Mouse (Mus musculus) heart, adult 2 months (tissue): Measurements from ENCODE around the gene Grifin. TPM values are rescaled to one million over a fixed set of nuclear protein-coding genes. Genes with fewer than 3 reads are reported as not detected.

Experiments used
- DNase-seq, 2 experiments: peaks; one replicate each; pipeline ENCODE4 v3.0.0; 2021
- H3K27ac ChIP-seq: fragments of 200-600 bp; 2 replicates; pipeline ENCODE4 v1.8.1; 2022
- H3K27me3 ChIP-seq: fragments of 200-500 bp; 2 replicates; pipeline ENCODE4 v1.6.1; 2012; ENCODE audit warnings: mild to moderate bottlenecking, low read length, inconsistent platforms, mixed read lengths; ENCODE audit not compliant: control insufficient read depth, insufficient read depth
- H3K36me3 ChIP-seq: fragments of 200-500 bp; 2 replicates; pipeline ENCODE4 v1.6.1; 2012; ENCODE audit warnings: low read length, inconsistent platforms; ENCODE audit not compliant: control insufficient read depth, insufficient read depth
- H3K4me1 ChIP-seq: fragments of 200-500 bp; 2 replicates; pipeline ENCODE4 v1.6.1; 2011; ENCODE audit warnings: low read length; ENCODE audit not compliant: control insufficient read depth, insufficient read depth
- H3K4me3 ChIP-seq: fragments of 200-600 bp; 2 replicates; pipeline ENCODE4 v1.8.1; 2022
- H3K79me2 ChIP-seq: fragments of 200-500 bp; replicated peaks from 2 replicates; pipeline ENCODE4 v1.6.1; 2012; ENCODE audit warnings: mild to moderate bottlenecking, inconsistent platforms, low read length, moderate library complexity, mixed read lengths; ENCODE audit not compliant: control insufficient read depth, insufficient read depth
- H3K9ac ChIP-seq: fragments of 200-500 bp; 2 replicates; pipeline ENCODE4 v1.6.1; 2012; ENCODE audit warnings: low read depth, mild to moderate bottlenecking, control low read depth, inconsistent platforms, low read length, mixed read lengths
- CTCF ChIP-seq: fragments of 200-600 bp; IDR thresholded peaks from 2 replicates; pipeline ENCODE4 v1.8.1; 2022; ENCODE audit warnings: antibody characterized with exemption, mild to moderate bottlenecking, moderate library complexity
- EP300 ChIP-seq: fragments of 200-500 bp; IDR thresholded peaks from 2 replicates; pipeline ENCODE4 v1.6.1; 2011; ENCODE audit warnings: low read depth, low read length, control low read depth; ENCODE audit not compliant: insufficient read depth
- POLR2A ChIP-seq: fragments of 200-500 bp; IDR thresholded peaks from 2 replicates; pipeline ENCODE4 v1.6.1; 2011; ENCODE audit warnings: mild to moderate bottlenecking, low read depth, low read length, control low read depth; ENCODE audit not compliant: insufficient read depth
- WGBS: fragments of 180-500 bp; shearing (Covaris S2); methylation state at CpG from one replicate; pipeline ENCODE4 v1.1.7; 2018; 5-methylcytosine and 5-hydroxymethylcytosine counted together
- intact Hi-C: fragments of 180-260 bp; cut with DNase I; formaldehyde crosslinking; loops from one replicate; pipeline ENCODE4 v1.15.1; 2025
- polyA plus RNA-seq: library from polyadenylated mRNA; depleted of rRNA; stranded (reverse); fragments of >200 nt; gene quantifications from 2 replicates; pipeline ENCODE4 v1.2.3, GENCODE M21; 2012
- total RNA-seq, 2 experiments: library from RNA; stranded (reverse); gene quantifications; 2 replicates each; pipeline ENCODE4 v1.2.3; 2021

The Grifin gene
- total and polyA plus RNA-seq, 3 experiments: not detected

DNA sequence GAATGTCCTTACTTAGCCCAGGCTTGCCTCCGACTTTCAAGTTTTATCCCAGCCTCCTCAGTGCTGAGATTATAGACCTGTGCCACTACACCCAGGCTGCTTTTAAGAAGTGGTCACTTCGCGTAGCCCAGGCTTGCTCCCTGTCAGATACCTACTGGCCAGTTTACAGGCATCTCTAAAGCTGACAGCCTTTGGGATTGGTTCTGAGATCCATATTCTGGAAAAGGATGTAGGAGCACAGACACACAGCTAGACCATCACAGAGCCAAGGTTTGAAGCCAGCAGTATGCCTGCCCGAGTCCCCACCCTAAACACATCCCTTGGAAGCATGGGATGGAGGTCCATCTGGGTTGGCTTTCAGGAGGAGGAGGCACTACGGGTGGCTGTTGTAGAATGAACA lies 2.9 kb upstream of the Grifin start:
- Histone ChIP-seq H3K27ac (peak overlapping the region; percentile 67), H3K27me3 (no peaks in the 10 kb centered on the region), H3K4me1 (peaks cover 14% of the 10 kb centered on the region), H3K9ac (no peak overlapping the region), H3K79me2 (no peaks in the 10 kb centered on the region), H3K4me3 (no peak overlapping the region), H3K36me3 (no peaks in the 10 kb centered on the region)
- 84% methylated on average over 5 of the region's 5 CpGs for WGBS
- DNase-seq: no peak
- TF ChIP-seq EP300 (no peak), POLR2A (no peak), CTCF (no peak)
- intact Hi-C loops: loop anchor here (1.0 to 2.0 kb wide), 3 partner anchors 27 to 52 kb away; no protein-coding TSS in a partner anchor

DNA sequence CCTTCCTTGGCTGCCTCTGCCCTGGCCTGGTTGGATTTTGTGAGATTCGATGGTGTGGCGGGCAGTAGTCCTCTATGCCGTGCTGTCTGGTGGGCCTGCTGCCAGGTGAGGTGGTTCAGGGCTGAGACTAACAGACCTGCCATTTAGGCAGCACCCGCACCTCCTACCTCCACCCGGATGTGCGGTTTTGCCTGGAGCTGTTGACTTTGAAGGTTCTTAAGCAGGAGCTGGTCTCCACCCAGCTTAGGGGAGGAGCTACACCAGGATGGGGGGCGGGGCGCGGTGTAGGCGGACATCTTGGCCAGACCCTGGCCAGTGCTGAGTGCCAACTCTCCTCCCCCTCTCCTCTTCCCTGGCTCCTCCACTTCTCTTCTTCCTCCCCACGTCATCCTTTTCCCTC lies 2.5 kb upstream of the Grifin start:
- Histone ChIP-seq H3K4me1 (peaks cover 11% of the 10 kb centered on the region), H3K9ac (no peak overlapping the region), H3K27ac (peak overlapping the region; percentile 13), H3K27me3 (no peaks in the 10 kb centered on the region), H3K4me3 (no peak overlapping the region), H3K79me2 (no peaks in the 10 kb centered on the region), H3K36me3 (no peaks in the 10 kb centered on the region)
- 35% methylated on average over 11 of the region's 11 CpGs for WGBS
- peak; percentile 77 to 84 for DNase-seq
- intact Hi-C loops: loop anchor here (1.0 kb wide), 1 partner anchor 27 kb away; no protein-coding TSS in a partner anchor
- no peak for TF ChIP-seq EP300
- TF ChIP-seq CTCF: no peak
- TF ChIP-seq POLR2A: no peak

DNA sequence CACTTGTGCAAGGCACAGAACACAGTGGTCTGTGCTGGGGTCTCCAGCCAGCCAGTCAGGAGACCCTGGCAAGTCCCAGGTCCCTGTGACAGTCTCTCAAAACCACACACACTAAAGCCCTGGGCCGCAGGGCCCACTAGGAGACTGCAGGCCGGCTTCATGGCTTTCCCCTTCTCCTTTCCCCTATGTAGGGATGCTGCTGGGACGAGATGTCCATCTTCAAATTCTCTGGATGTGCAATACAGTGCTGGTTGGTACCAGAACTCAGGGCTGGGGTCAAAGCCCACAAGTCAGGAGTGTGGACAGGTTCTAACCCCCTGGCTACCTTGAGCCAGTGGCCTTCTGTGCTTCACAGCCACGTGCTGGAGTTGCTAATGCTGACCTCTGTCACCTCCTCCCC lies 1.4 kb upstream of the Grifin start:
- TF ChIP-seq EP300 (no peak), POLR2A (no peak), CTCF (no peak)
- no peaks in the 10 kb centered on the region for H3K79me2 ChIP-seq
- intact Hi-C loops: no loop called here
- no peaks in the 10 kb centered on the region for H3K36me3 ChIP-seq
- H3K9ac ChIP-seq: no peak overlapping the region
- no peaks in the 10 kb centered on the region for H3K27me3 ChIP-seq
- peaks cover 8% of the 10 kb centered on the region for H3K4me1 ChIP-seq
- 90% methylated on average over 4 of the region's 4 CpGs for WGBS
- H3K4me3 ChIP-seq: no peak overlapping the region
- H3K27ac ChIP-seq: no peak overlapping the region
- no peak for DNase-seq

DNA sequence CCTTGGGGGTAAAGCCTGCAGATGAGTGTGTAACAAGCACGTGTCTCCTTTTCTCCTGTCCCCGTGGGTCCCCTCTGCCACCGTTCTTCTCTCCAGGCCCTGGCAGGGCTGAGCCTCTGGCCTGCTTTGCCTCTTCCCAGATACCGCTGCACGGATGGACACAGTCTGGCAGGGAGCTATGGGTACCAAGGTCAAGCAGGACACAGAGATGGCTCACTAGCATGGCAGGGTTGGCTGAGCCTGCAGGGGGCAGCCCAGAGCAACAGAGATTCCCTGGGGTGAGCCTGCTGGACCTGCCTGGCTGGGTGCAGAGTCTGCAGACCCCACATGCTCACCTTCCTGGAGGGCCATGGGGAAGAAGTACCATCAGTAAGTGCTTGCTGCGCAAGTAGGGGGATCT lies 985 bp upstream of the Grifin start:
- no peak overlapping the region for H3K4me3 ChIP-seq
- H3K27ac ChIP-seq: no peak overlapping the region
- no peaks in the 10 kb centered on the region for H3K79me2 ChIP-seq
- 39% methylated on average over 6 of the region's 6 CpGs for WGBS
- peaks cover 8% of the 10 kb centered on the region for H3K4me1 ChIP-seq
- intact Hi-C loops: no loop called here
- H3K9ac ChIP-seq: no peak overlapping the region
- peak; percentile 67 to 74 for DNase-seq
- H3K36me3 ChIP-seq: no peaks in the 10 kb centered on the region
- peak; percentile 75 for TF ChIP-seq CTCF
- TF ChIP-seq EP300: no peak
- no peaks in the 10 kb centered on the region for H3K27me3 ChIP-seq

DNA sequence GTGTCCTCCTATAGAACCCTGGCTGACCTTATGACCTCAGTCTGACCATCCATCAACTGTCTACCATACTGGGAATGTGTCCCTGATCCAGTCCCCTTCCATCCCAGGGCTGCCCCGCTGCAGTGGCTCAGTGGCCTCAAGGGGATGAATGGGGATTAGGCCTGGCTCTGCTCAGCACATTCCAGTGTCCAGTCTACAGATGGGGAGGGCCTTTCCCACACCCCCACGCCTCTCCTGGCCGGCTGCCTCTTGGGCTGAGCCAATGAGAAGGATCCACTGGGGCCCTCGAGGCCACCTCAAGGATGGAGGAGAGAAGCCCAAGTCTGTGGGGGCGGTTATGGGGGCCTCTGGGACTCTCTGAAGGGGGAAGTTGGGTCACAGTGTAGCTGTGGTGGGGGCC lies 580 bp upstream of the Grifin start:
- no peaks in the 10 kb centered on the region for H3K36me3 ChIP-seq
- H3K4me3 ChIP-seq: no peak overlapping the region
- DNase-seq: peak; percentile 73 to 78
- no peak overlapping the region for H3K27ac ChIP-seq
- WGBS: 38% methylated on average over 5 of the region's 5 CpGs
- H3K79me2 ChIP-seq: no peaks in the 10 kb centered on the region
- no peak overlapping the region for H3K9ac ChIP-seq
- intact Hi-C loops: no loop called here
- peaks cover 8% of the 10 kb centered on the region for H3K4me1 ChIP-seq
- no peak for TF ChIP-seq EP300
- TF ChIP-seq POLR2A: no peak
- no peak for TF ChIP-seq CTCF
- no peaks in the 10 kb centered on the region for H3K27me3 ChIP-seq

DNA sequence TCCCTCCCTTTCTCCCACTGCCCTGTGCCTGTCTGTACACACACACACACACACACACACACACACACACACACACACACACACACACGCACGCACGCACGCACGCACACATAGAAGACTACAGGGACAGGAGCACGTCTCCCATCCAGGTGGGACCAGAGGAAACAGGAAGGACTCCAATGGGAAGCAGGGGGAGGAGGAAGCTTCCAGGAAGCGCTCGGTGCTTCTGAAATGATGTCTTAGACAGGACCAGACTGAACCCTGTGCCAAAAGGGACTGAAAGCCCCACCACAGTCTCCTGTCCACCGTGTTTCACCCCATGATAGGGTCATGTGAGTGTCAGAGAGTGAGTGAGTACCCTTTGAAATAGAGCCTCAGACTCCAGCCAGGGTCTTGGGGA lies 2.3 kb downstream of the Grifin start:
- no peaks in the 10 kb centered on the region for H3K36me3 ChIP-seq
- DNase-seq: no peak
- no peak overlapping the region for H3K4me3 ChIP-seq
- TF ChIP-seq EP300 (no peak), POLR2A (no peak), CTCF (no peak)
- peaks cover 2% of the 10 kb centered on the region for H3K4me1 ChIP-seq
- H3K27ac ChIP-seq: no peak overlapping the region
- H3K27me3 ChIP-seq: no peaks in the 10 kb centered on the region
- 47% methylated on average over 8 of the region's 9 CpGs for WGBS
- H3K79me2 ChIP-seq: no peaks in the 10 kb centered on the region
- intact Hi-C loops: no loop called here
- no peak overlapping the region for H3K9ac ChIP-seq
